Mouse (Mus musculus) heart, embryonic 14.5 days (tissue): ENCODE results near the gene Grik2. TPM values are rescaled to one million over a fixed set of nuclear protein-coding genes. Genes with fewer than 3 reads are reported as not detected.

Experiments
- ATAC-seq: fragments of 200-750 bp; cut with Nextera tagmentation; 2 replicates; pipeline ENCODE4 v1.8.0; 2017; ENCODE audit warnings: low read depth, moderate TSS enrichment; ENCODE audit not compliant: insufficient number of reproducible peaks, insufficient read depth, low FRiP score
- H3K27ac ChIP-seq, 2 experiments: fragments of 200-500 bp in 1 of 2; fragments of 300-500 bp in 1 of 2; sonication (generic) in 1 of 2; replicated peaks in 1 of 2; 2 replicates each; pipeline ENCODE4 v1.5.1; 2012 to 2014; ENCODE audit warnings: low read depth in 2 of 2, low read length in 2 of 2, control low read depth in 1 of 2, mild to moderate bottlenecking in 1 of 2, mixed read lengths in 1 of 2; ENCODE audit not compliant: control insufficient read depth in 1 of 2, insufficient read depth in 1 of 2
- H3K27me3 ChIP-seq: fragments of 300-500 bp; sonication (generic); 2 replicates; pipeline ENCODE4 v1.6.1; 2014; ENCODE audit warnings: mild to moderate bottlenecking, low read length, control low read depth; ENCODE audit not compliant: control insufficient read depth, insufficient read depth
- H3K36me3 ChIP-seq: fragments of 300-500 bp; sonication (generic); 2 replicates; pipeline ENCODE4 v1.6.1; 2014; ENCODE audit warnings: mild to moderate bottlenecking, control low read depth, low read length, mixed read lengths; ENCODE audit not compliant: control insufficient read depth, insufficient read depth
- H3K4me1 ChIP-seq, 2 experiments: fragments of 200-500 bp in 1 of 2; fragments of 300-500 bp in 1 of 2; sonication (generic) in 1 of 2; 2 replicates each; pipeline ENCODE4 v1.6.1; 2012 to 2014; ENCODE audit warnings: low read length in 2 of 2, control low read depth in 1 of 2, mixed read lengths in 1 of 2; ENCODE audit not compliant: control insufficient read depth in 2 of 2, insufficient read depth in 2 of 2
- H3K4me2 ChIP-seq: fragments of 300-500 bp; sonication (generic); 2 replicates; pipeline ENCODE4 v1.6.1; 2014; ENCODE audit warnings: mild to moderate bottlenecking, low read length
- H3K4me3 ChIP-seq, 2 experiments: fragments of 200-500 bp in 1 of 2; fragments of 300-500 bp in 1 of 2; sonication (generic) in 1 of 2; 2 replicates each; pipeline ENCODE4 v1.5.1; 2012 to 2014; ENCODE audit warnings: low read length in 2 of 2, mild to moderate bottlenecking in 2 of 2, control low read depth in 1 of 2, low read depth in 1 of 2, moderate library complexity in 1 of 2; ENCODE audit not compliant: control insufficient read depth in 1 of 2, insufficient read depth in 1 of 2
- H3K9ac ChIP-seq: fragments of 300-500 bp; sonication (generic); 2 replicates; pipeline ENCODE4 v1.6.1; 2014; ENCODE audit warnings: mild to moderate bottlenecking, low read length
- H3K9me3 ChIP-seq: fragments of 300-500 bp; sonication (generic); 2 replicates; pipeline ENCODE4 v1.6.1; 2016; ENCODE audit warnings: low read length, control low read depth; ENCODE audit not compliant: control insufficient read depth
- WGBS: fragments of 180-500 bp; shearing (Covaris S2); extraction: QIAGEN DNeasy Blood & Tissue Kit; methylation state at CpG from one replicate; pipeline ENCODE4 v1.1.7; 2014; 5-methylcytosine and 5-hydroxymethylcytosine counted together
- polyA plus RNA-seq: library from polyadenylated mRNA; unstranded; fragments of >200 nt; fragmentation: Nextera tagmentation; extraction: Ambion mirVana; gene quantifications from 2 replicates; pipeline ENCODE4 v1.2.1, GENCODE M21; 2014

Grik2 gene
- polyA plus RNA-seq, 1 experiment from 2014 or later = 1.9 TPM

DNA sequence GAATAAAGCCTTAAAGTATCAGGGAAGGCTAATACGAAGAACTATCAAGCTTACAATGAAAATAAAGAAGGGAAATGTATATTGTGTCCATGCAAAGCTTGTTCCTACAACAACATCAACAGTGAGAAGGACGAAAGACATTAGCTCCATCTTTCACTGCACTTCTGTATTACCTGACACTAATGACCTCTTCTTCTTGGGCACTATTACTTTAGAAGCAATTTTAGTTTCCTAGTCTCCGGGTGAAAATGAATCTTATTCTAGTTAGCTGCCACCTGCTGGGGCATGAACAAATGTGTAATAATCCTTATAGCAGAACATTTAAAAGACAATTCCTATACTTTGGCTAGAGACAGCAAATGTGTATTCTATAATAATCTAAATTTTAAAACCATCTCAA is 1.9 kb downstream of the Grik2 start:
- 51% methylated on average over 3 of the region's 3 CpGs for WGBS
- H3K4me3 ChIP-seq = no peak overlapping the region
- H3K36me3 ChIP-seq = no peaks in the 10 kb centered on the region
- H3K9ac ChIP-seq = no peak overlapping the region
- peaks cover 20% of the 10 kb centered on the region for H3K27me3 ChIP-seq
- no peaks in the 10 kb centered on the region for H3K9me3 ChIP-seq
- H3K4me1 ChIP-seq = no peaks in the 10 kb centered on the region; a peak in 2 of 4 replicates
- no peak for ATAC-seq
- no peak overlapping the region for H3K4me2 ChIP-seq
- H3K27ac ChIP-seq = no peak overlapping the region

DNA sequence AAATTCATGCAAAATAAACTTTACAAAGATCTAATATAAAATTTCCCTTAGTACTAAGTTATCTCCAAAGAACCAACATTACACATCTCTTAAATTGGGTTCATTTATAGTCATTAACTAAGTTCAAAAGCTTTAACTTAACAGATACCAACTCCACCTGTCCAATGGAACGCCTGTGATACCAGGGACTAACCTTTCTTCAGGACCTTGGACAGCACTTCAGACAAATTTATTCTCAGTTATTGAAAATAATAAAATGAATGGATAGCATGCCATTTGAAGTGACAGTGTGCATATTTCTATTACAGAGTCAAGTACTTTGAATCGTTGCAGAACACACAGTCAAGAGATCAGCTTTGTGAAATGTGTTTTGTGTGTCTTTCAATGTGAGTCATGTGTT is 3.1 kb downstream of the Grik2 start:
- H3K4me2 ChIP-seq = no peak overlapping the region
- no peaks in the 10 kb centered on the region for H3K36me3 ChIP-seq
- no peaks in the 10 kb centered on the region; a peak in 2 of 4 replicates for H3K4me1 ChIP-seq
- H3K27me3 ChIP-seq = peaks cover 20% of the 10 kb centered on the region
- no peak overlapping the region for H3K27ac ChIP-seq
- no peak for ATAC-seq
- no peak overlapping the region for H3K9ac ChIP-seq
- H3K9me3 ChIP-seq = no peaks in the 10 kb centered on the region
- H3K4me3 ChIP-seq = no peak overlapping the region
- WGBS = 36% methylated on average over 2 of the region's 2 CpGs

DNA sequence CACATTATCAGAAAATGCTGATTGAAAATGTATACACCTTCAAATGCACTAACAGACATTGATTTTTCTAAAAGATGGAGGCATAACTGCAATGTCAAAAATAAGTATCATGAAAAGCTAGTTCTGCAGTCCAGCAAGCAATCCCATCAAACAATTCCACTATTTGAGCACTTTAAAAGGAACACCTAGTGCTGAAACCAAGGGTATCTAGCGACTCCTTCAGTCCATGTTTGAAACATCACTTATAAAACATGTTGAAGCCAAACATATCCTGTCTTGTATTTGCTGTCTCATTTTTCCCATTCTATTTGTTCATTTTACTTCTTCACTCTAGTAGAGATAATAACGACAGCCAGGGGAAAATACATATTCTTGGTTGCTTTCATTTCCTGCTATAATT is 3.7 kb downstream of the Grik2 start:
- H3K9ac ChIP-seq = no peak overlapping the region
- H3K4me2 ChIP-seq = no peak overlapping the region
- no peaks in the 10 kb centered on the region for H3K9me3 ChIP-seq
- no peak for ATAC-seq
- peaks cover 20% of the 10 kb centered on the region for H3K27me3 ChIP-seq
- H3K36me3 ChIP-seq = no peaks in the 10 kb centered on the region
- no peak overlapping the region for H3K27ac ChIP-seq
- H3K4me1 ChIP-seq = no peaks in the 10 kb centered on the region; a peak in 2 of 4 replicates
- WGBS = 11% methylated on average over 2 of the region's 2 CpGs
- no peak overlapping the region for H3K4me3 ChIP-seq

DNA sequence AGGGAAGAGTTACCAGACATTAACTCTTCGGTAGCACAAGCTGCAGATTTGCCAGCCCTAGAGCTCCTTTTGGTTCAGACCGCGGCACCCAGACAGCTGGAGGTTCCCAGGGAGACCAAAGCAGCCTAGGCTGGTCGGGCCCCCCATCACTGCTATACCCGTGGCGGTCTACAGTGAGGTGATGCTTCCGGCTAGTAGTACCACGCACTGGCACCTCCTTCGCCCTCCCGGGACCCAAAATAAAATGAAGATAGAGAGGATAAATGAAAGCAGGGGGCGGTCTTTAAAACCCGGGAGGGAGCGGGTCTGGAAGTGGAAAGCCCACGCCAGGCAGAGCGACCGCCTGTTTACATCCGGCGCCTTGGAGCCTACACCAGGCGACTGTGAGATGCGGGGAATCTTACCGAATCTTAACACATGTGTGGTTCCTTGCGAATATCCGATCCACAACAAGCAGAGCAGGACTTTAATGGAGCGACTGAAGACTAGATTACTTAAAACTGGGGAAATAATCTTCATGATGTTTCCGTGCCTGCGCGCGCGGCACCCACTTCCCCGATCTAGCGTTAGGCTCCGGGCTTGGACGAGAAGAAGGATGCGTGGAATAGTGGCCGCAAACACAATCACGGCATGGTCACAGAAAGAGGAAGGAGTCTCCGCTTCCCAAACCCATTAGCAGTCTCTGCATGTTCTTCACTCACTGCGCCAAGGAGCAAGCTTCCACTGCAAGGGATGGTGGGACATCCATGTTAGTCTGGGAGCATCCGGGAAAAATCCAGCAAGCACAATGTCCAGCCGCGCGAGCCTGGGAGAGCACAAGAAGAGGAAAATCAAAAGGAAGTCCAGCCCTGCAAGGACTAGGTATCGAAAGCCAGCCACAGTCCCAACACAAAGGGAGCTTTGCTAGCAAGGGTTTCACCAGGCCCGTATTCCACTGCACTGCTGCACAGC is 5.5 kb downstream of the Grik2 start:
- WGBS = 1% methylated on average over 44 of the region's 44 CpGs
- peaks cover 10% of the 10 kb centered on the region for H3K27me3 ChIP-seq

DNA sequence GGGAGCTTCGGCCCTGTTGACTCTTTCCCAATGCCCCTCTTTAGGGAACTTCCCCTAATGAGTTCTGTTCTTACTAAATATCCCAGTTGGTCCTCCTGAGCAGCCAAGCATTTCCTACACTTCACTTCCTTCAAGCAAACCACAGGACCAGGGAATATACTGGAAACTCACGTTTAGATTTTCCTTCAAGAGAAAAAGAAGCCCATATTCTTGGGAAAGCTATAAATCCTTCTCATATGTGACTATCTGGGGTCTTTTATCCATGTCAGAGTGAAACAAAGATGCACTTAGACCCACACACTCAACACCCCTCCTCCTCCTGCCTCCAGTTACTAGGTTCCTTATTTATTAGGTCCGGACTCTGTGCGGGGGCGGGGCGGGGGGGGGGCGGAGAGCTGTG is 6.5 kb downstream of the Grik2 start:
- no peaks in the 10 kb centered on the region; a peak in 1 of 4 replicates for H3K4me1 ChIP-seq
- H3K4me2 ChIP-seq = peak overlapping the region; percentile 86
- ATAC-seq = no peak
- H3K4me3 ChIP-seq = peak overlapping the region in 1 of 2 experiments; percentile 56; a peak in 2 of 4 replicates
- 12% methylated on average over 7 of the region's 7 CpGs for WGBS
- peaks cover 8% of the 10 kb centered on the region for H3K27me3 ChIP-seq
- no peaks in the 10 kb centered on the region for H3K9me3 ChIP-seq
- H3K27ac ChIP-seq = no peak overlapping the region
- H3K36me3 ChIP-seq = no peaks in the 10 kb centered on the region
- peak overlapping the region; percentile 35; the same call in 1 of the 2 replicates for H3K9ac ChIP-seq

More for the DNA sequence above, 5.5 kb downstream of the Grik2 start:
- no peak for ATAC-seq
- peak overlapping the region; percentile 86 for H3K4me2 ChIP-seq
- no peaks in the 10 kb centered on the region for H3K36me3 ChIP-seq
- H3K27ac ChIP-seq = no peak overlapping the region
- peak overlapping the region; percentile 35; the same call in 1 of the 2 replicates for H3K9ac ChIP-seq
- no peaks in the 10 kb centered on the region; a peak in 1 of 4 replicates for H3K4me1 ChIP-seq
- peak overlapping the region; percentile 44 to 56 for H3K4me3 ChIP-seq
- H3K9me3 ChIP-seq = no peaks in the 10 kb centered on the region

DNA sequence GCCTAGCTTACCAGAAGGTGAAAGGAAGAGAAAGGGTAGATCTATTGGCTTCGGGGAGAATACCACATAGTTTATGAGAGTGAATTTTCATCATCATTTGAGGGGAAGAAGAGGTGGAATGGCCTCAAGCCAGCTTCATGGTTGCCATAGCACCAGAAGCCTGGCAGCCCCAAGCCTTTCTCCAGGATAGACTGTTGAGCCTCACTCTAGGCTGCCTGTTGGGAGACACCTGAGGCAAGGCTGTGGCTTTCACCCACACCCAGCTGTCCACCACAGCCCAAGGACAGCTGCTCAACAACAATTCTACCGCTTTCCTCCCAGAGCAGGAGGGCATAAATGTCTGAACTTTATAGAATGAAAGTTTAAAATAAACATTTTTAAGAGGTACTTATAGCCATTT is 8.1 kb downstream of the Grik2 start:
- no peaks in the 10 kb centered on the region; a peak in 1 of 4 replicates for H3K4me1 ChIP-seq
- H3K27me3 ChIP-seq = no peaks in the 10 kb centered on the region
- H3K36me3 ChIP-seq = no peaks in the 10 kb centered on the region
- no peak overlapping the region for H3K4me2 ChIP-seq
- H3K4me3 ChIP-seq = no peak overlapping the region
- no peak for ATAC-seq
- H3K27ac ChIP-seq = no peak overlapping the region
- 84% methylated on average over 2 of the region's 2 CpGs for WGBS
- H3K9ac ChIP-seq = no peak overlapping the region
- no peaks in the 10 kb centered on the region for H3K9me3 ChIP-seq

DNA sequence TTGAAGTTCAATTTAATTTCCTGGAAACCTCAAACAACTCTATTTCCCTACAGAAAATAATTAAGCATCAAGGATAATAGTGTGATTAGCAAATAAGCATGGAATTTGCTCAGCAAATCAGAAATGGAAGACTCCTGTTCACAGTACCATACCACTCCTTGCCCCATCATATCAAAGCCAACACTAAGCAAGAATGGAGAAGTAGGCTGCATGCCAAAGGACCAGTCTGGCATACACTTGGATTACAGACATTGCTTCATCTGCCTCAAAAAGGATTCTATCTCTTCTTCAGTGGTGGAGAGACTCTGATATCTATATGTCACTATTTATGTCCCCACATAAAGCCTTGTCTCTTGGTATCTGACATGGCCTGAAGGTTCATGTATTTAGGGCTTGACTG is 19.7 kb downstream of the Grik2 start:
- Histone ChIP-seq H3K4me1 (no peaks in the 10 kb centered on the region), H3K9me3 (no peaks in the 10 kb centered on the region), H3K4me3 (no peak overlapping the region), H3K9ac (no peak overlapping the region), H3K36me3 (no peaks in the 10 kb centered on the region), H3K27me3 (no peaks in the 10 kb centered on the region), H3K4me2 (no peak overlapping the region), H3K27ac (no peak overlapping the region)
- ATAC-seq = no peak
